Mouse (Mus musculus): ENCODE results near the gene Ssbp1.

DNA sequence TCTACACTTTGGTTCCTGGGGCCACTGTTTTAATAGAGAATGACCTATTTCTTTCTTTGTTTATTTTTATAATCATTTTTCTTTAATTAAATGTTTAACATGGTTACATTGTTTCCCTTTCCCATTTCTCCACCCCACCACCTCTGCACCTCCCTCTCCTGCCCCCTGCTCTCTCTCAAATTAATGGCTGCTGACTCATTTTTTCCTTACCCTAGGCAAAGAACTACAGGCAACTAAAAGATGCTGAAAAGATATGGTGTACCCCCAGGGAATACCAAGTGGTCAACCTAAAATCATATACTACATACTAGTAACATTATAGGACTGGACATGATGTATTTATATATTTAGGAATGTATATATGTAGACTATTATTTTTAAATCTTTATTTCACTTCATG lies 22.5 kb upstream of the Ssbp1 start:
- TF ChIP-seq POLR2A (IDR thresholded peaks at IDR 0.05; ENCODE audit: low read depth, low read length) (no peak), CTCF (IDR thresholded peaks at IDR 0.05; ENCODE audit: borderline replicate concordance, insufficient read depth, low read length) (no peak)

Data from embryonic fibroblast, embryonic 13.5 days (primary cell).